Mouse (Mus musculus) MEL (cell line): ENCODE measurements around the gene Nrl. TPM values are rescaled to one million over a fixed set of nuclear protein-coding genes. Genes with fewer than 3 reads are reported as not detected.

Experiments
- DNase-seq: peaks from one replicate; pipeline ENCODE4 v3.0.0; 2011; ENCODE audit warnings: low read depth, low spot score
- H3K27ac ChIP-seq: 2 replicates; pipeline ENCODE4 v1.5.1; 2012; ENCODE audit warnings: low read depth, mild to moderate bottlenecking, control low read depth, low read length, moderate library complexity; ENCODE audit not compliant: control insufficient read depth
- H3K27me3 ChIP-seq, 2 experiments: fragments of 150-350 bp in 1 of 2; sonication (generic) in 1 of 2; 2 replicates each; pipeline ENCODE4 v1.6.1; 2012; ENCODE audit warnings: low read length in 2 of 2, mild to moderate bottlenecking in 2 of 2, improper control_type of control experiment in 1 of 2, moderate library complexity in 1 of 2; ENCODE audit not compliant: insufficient read depth in 2 of 2, control insufficient read depth in 1 of 2
- H3K36me3 ChIP-seq, 2 experiments: 2 replicates each; pipeline ENCODE4 v1.6.1; 2012 to 2014; ENCODE audit warnings: low read length in 2 of 2, improper control_type of control experiment in 1 of 2, inconsistent platforms in 1 of 2, mild to moderate bottlenecking in 1 of 2; ENCODE audit not compliant: insufficient read depth in 2 of 2, control insufficient read depth in 1 of 2
- H3K4me1 ChIP-seq, 2 experiments: fragments of 150-350 bp in 1 of 2; sonication (generic) in 1 of 2; 2 replicates each; pipeline ENCODE4 v1.6.1; 2012; ENCODE audit warnings: low read length in 2 of 2, improper control_type of control experiment in 1 of 2, mild to moderate bottlenecking in 1 of 2; ENCODE audit not compliant: insufficient read depth in 2 of 2, control insufficient read depth in 1 of 2
- H3K4me3 ChIP-seq, 2 experiments: fragments of 150-350 bp in 1 of 2; sonication (generic) in 1 of 2; 2 replicates each; pipeline ENCODE4 v1.5.1; 2012; ENCODE audit warnings: low read depth in 2 of 2, low read length in 2 of 2, mild to moderate bottlenecking in 2 of 2, moderate library complexity in 2 of 2, control low read depth in 1 of 2, improper control_type of control experiment in 1 of 2; ENCODE audit not compliant: control insufficient read depth in 1 of 2, insufficient read depth in 1 of 2
- H3K79me2 ChIP-seq: 2 replicates; pipeline ENCODE4 v1.6.1; 2012; ENCODE audit warnings: mild to moderate bottlenecking, low read length, moderate library complexity; ENCODE audit not compliant: control insufficient read depth, poor library complexity, insufficient read depth
- H3K9ac ChIP-seq: 2 replicates; pipeline ENCODE4 v1.6.1; 2012; ENCODE audit warnings: low read depth, mild to moderate bottlenecking, control low read depth, low read length, moderate library complexity; ENCODE audit not compliant: control insufficient read depth, poor library complexity, severe bottlenecking
- H3K9me3 ChIP-seq: fragments of 150-350 bp; sonication (generic); replicated peaks from 2 replicates; pipeline ENCODE4 v1.6.1; 2012; ENCODE audit warnings: mild to moderate bottlenecking, low read length, improper control_type of control experiment, moderate library complexity; ENCODE audit not compliant: insufficient read depth
- BHLHE40 ChIP-seq: IDR thresholded peaks from 2 replicates; pipeline ENCODE4 v1.6.1; 2012; ENCODE audit warnings: low read depth, mild to moderate bottlenecking, inconsistent platforms, low read length, improper control_type of control experiment, borderline replicate concordance
- CHD1 ChIP-seq: IDR thresholded peaks from 2 replicates; pipeline ENCODE4 v1.6.1; 2012; ENCODE audit warnings: low read depth, mild to moderate bottlenecking, inconsistent platforms, low read length, improper control_type of control experiment
- CHD2 ChIP-seq: IDR thresholded peaks from 2 replicates; pipeline ENCODE4 v1.6.1; 2011; ENCODE audit warnings: low read length, improper control_type of control experiment
- CTCF ChIP-seq, 3 experiments: IDR thresholded peaks in 2 of 3; conservative IDR thresholded peaks in 1 of 3; 2 replicates each; pipeline ENCODE4 v1.5.1; 2011 to 2012; ENCODE audit warnings: low read length in 3 of 3, low read depth in 2 of 3, mild to moderate bottlenecking in 2 of 3, improper control_type of control experiment in 1 of 3, inconsistent platforms in 1 of 3, mixed read lengths in 1 of 3, moderate library complexity in 1 of 3; ENCODE audit not compliant: control insufficient read depth in 1 of 3, insufficient read depth in 1 of 3, poor library complexity in 1 of 3, severe bottlenecking in 1 of 3
- E2F4 ChIP-seq: IDR thresholded peaks from 2 replicates; pipeline ENCODE4 v1.6.1; 2011; ENCODE audit warnings: low read depth, low read length, improper control_type of control experiment, borderline replicate concordance
- ELF1 ChIP-seq: IDR thresholded peaks from 2 replicates; pipeline ENCODE4 v1.6.1; 2014; ENCODE audit warnings: low read depth, mild to moderate bottlenecking, inconsistent platforms, low read length, improper control_type of control experiment, moderate library complexity
- EP300 ChIP-seq, 2 experiments: IDR thresholded peaks; 2 replicates each; pipeline ENCODE4 v1.6.1; 2011; ENCODE audit warnings: improper control_type of control experiment in 2 of 2, low read length in 2 of 2, low read depth in 1 of 2, mild to moderate bottlenecking in 1 of 2
- ETS1 ChIP-seq: IDR thresholded peaks from 2 replicates; pipeline ENCODE4 v1.6.1; 2012; ENCODE audit warnings: low read depth, mild to moderate bottlenecking, inconsistent platforms, low read length, improper control_type of control experiment, moderate library complexity
- GABPA ChIP-seq: IDR thresholded peaks from 2 replicates; pipeline ENCODE4 v1.6.1; 2012; ENCODE audit warnings: low read depth, mild to moderate bottlenecking, inconsistent platforms, low read length, improper control_type of control experiment, moderate library complexity
- GATA1 ChIP-seq: IDR thresholded peaks from 2 replicates; pipeline ENCODE4 v1.6.1; 2011; ENCODE audit warnings: low read depth, low read length, improper control_type of control experiment
- HCFC1 ChIP-seq: IDR thresholded peaks from 2 replicates; pipeline ENCODE4 v1.6.1; 2012; ENCODE audit warnings: low read depth, mild to moderate bottlenecking, inconsistent platforms, low read length, improper control_type of control experiment, moderate library complexity
- JUND ChIP-seq: IDR thresholded peaks from 2 replicates; pipeline ENCODE4 v1.6.1; 2011; ENCODE audit warnings: low read depth, mild to moderate bottlenecking, improper control_type of control experiment, low read length
- MAFK ChIP-seq: IDR thresholded peaks from 2 replicates; pipeline ENCODE4 v1.6.1; 2011; ENCODE audit warnings: low read depth, mild to moderate bottlenecking, low read length, improper control_type of control experiment, borderline replicate concordance
- MAX ChIP-seq: IDR thresholded peaks from 2 replicates; pipeline ENCODE4 v1.6.1; 2011; ENCODE audit warnings: low read length, improper control_type of control experiment
- MAZ ChIP-seq: IDR thresholded peaks from 2 replicates; pipeline ENCODE4 v1.6.1; 2012; ENCODE audit warnings: low read depth, mild to moderate bottlenecking, inconsistent platforms, low read length, improper control_type of control experiment
- MEF2A ChIP-seq: IDR thresholded peaks from 2 replicates; pipeline ENCODE4 v1.6.1; 2014; ENCODE audit warnings: low read depth, mild to moderate bottlenecking, inconsistent platforms, low read length, improper control_type of control experiment; ENCODE audit not compliant: poor library complexity, insufficient replicate concordance, severe bottlenecking; ENCODE audit errors: extremely low read depth
- MXI1 ChIP-seq: IDR thresholded peaks from 2 replicates; pipeline ENCODE4 v1.6.1; 2011; ENCODE audit warnings: mild to moderate bottlenecking, low read depth, low read length, improper control_type of control experiment
- MYC ChIP-seq: IDR thresholded peaks from 2 replicates; pipeline ENCODE4 v1.6.1; 2011; ENCODE audit warnings: low read depth, mild to moderate bottlenecking, low read length, improper control_type of control experiment, moderate library complexity
- NELFE ChIP-seq: IDR thresholded peaks from 2 replicates; pipeline ENCODE4 v1.6.1; 2011; ENCODE audit warnings: low read depth, low read length, improper control_type of control experiment
- NRF1 ChIP-seq: IDR thresholded peaks from 2 replicates; pipeline ENCODE4 v1.6.1; 2014; ENCODE audit warnings: low read depth, mild to moderate bottlenecking, inconsistent platforms, low read length, improper control_type of control experiment, moderate library complexity; ENCODE audit not compliant: poor library complexity, insufficient read depth, severe bottlenecking
- POLR2A ChIP-seq, 2 experiments: IDR thresholded peaks; 2 replicates each; pipeline ENCODE4 v1.6.1; 2011 to 2012; ENCODE audit warnings: low read length in 2 of 2, mild to moderate bottlenecking in 2 of 2, control low read depth in 1 of 2, improper control_type of control experiment in 1 of 2, low read depth in 1 of 2, moderate library complexity in 1 of 2; ENCODE audit not compliant: control insufficient read depth in 1 of 2, insufficient read depth in 1 of 2, poor library complexity in 1 of 2
- POLR2AphosphoS2 ChIP-seq: IDR thresholded peaks from 2 replicates; pipeline ENCODE4 v1.6.1; 2011; ENCODE audit warnings: low read length, improper control_type of control experiment
- POLR2AphosphoS5 ChIP-seq: IDR thresholded peaks from 2 replicates; pipeline ENCODE4 v1.6.1; 2012; ENCODE audit warnings: low read depth, borderline replicate concordance, mild to moderate bottlenecking, inconsistent platforms, low read length, moderate library complexity, mixed read lengths
- RAD21 ChIP-seq: IDR thresholded peaks from 2 replicates; pipeline ENCODE4 v1.6.1; 2011; ENCODE audit warnings: mild to moderate bottlenecking, low read depth, low read length, improper control_type of control experiment
- RCOR1 ChIP-seq: IDR thresholded peaks from 2 replicates; pipeline ENCODE4 v1.6.1; 2012; ENCODE audit warnings: low read depth, mild to moderate bottlenecking, inconsistent platforms, low read length, improper control_type of control experiment
- SIN3A ChIP-seq: IDR thresholded peaks from 2 replicates; pipeline ENCODE4 v1.6.1; 2012; ENCODE audit warnings: low read length, improper control_type of control experiment, inconsistent platforms
- SMC3 ChIP-seq: IDR thresholded peaks from 2 replicates; pipeline ENCODE4 v1.6.1; 2011; ENCODE audit warnings: low read depth, low read length, improper control_type of control experiment
- TBP ChIP-seq: IDR thresholded peaks from 2 replicates; pipeline ENCODE4 v1.8.0; 2011; ENCODE audit warnings: low read depth, low read length, improper control_type of control experiment
- UBTF ChIP-seq: IDR thresholded peaks from 2 replicates; pipeline ENCODE4 v1.6.1; 2012; ENCODE audit warnings: low read depth, mild to moderate bottlenecking, inconsistent platforms, low read length, improper control_type of control experiment, moderate library complexity, borderline replicate concordance; ENCODE audit not compliant: insufficient read depth
- USF1 ChIP-seq: IDR thresholded peaks from 2 replicates; pipeline ENCODE4 v1.6.1; 2014; ENCODE audit warnings: low read depth, mild to moderate bottlenecking, inconsistent platforms, low read length, improper control_type of control experiment, moderate library complexity
- USF2 ChIP-seq, 2 experiments: IDR thresholded peaks; 2 replicates each; pipeline ENCODE4 v1.6.1; 2011 to 2012; ENCODE audit warnings: improper control_type of control experiment in 2 of 2, low read length in 2 of 2, borderline replicate concordance in 1 of 2, inconsistent platforms in 1 of 2, low read depth in 1 of 2, mild to moderate bottlenecking in 1 of 2; ENCODE audit not compliant: insufficient read depth in 1 of 2
- ZC3H11A ChIP-seq: IDR thresholded peaks from 2 replicates; pipeline ENCODE4 v1.6.1; 2012; ENCODE audit warnings: low read depth, mild to moderate bottlenecking, inconsistent platforms, low read length, improper control_type of control experiment
- ZMIZ1 ChIP-seq: IDR thresholded peaks from 2 replicates; pipeline ENCODE4 v1.6.1; 2012; ENCODE audit warnings: low read depth, mild to moderate bottlenecking, inconsistent platforms, low read length, improper control_type of control experiment, moderate library complexity
- ZNF384 ChIP-seq: IDR thresholded peaks from 2 replicates; pipeline ENCODE4 v1.6.1; 2012; ENCODE audit warnings: low read depth, mild to moderate bottlenecking, inconsistent platforms, low read length, improper control_type of control experiment
- polyA plus RNA-seq, 2 experiments: library from polyadenylated mRNA; stranded (reverse) in 1 of 2; unstranded in 1 of 2; fragments of >175 nt in 1 of 2; fragments of >200 nt in 1 of 2; gene quantifications; 2 replicates each; pipeline versions ENCODE4 v1.2.1 to v1.2.4; 2012; ENCODE audit warnings: low replicate concordance in 2 of 2, low read depth in 1 of 2; ENCODE audit not compliant: insufficient read length in 2 of 2, insufficient read depth in 1 of 2, missing spikeins in 1 of 2
- total RNA-seq: library from RNA; depleted of rRNA; stranded (reverse); fragments of 300-350 nt; gene quantifications from 2 replicates; pipeline ENCODE4 v1.2.3, GENCODE M21; 2012

Gene Nrl
- total and polyA plus RNA-seq, 3 experiments: not detected

GRCm38 (mm10) chr14:55560202-55561073, 35.7 kb upstream of the Nrl start, which contains the start of gene A730061H03Rik:
Gene A730061H03Rik, minus strand, starts transcription at chr14:55560406.
- Histone ChIP-seq H3K4me3 (peak within 1 kb of the TSS; percentile 68 to 81), H3K27ac (peak within 1 kb of the TSS; percentile 87), H3K4me1 (peaks cover 7 to 30% of the 10 kb centered on the region in 2 experiments; a peak in 3 of 4 replicates), H3K27me3 (no peaks in the 10 kb centered on the region), H3K79me2 (no peaks in the 10 kb centered on the region; the same call in none of the 2 replicates), H3K9ac (peak within 1 kb of the TSS; percentile 75), H3K9me3 (no peaks in the 10 kb centered on the region), H3K36me3 (peaks cover 0 to 23% of the 10 kb centered on the region in 2 experiments; a peak in 2 of 4 replicates)
- peak; percentile 100 for DNase-seq
- TF ChIP-seq BHLHE40: peak; percentile 91
- peak; percentile 51; the same call in 1 of the 2 replicates for TF ChIP-seq RCOR1
- TF ChIP-seq MAX: peak; percentile 91
- peak; percentile 58; the same call in 1 of the 2 replicates for TF ChIP-seq SIN3A
- peak; percentile 26; the same call in 1 of the 2 replicates for TF ChIP-seq ETS1
- no peak for TF ChIP-seq MAFK
- peak in 1 of 2 experiments; percentile 79; a peak in 3 of 4 replicates for TF ChIP-seq POLR2A (IDR thresholded peaks at IDR 0.05; ENCODE audit: control insufficient read depth in 1 of 2, insufficient read depth in 1 of 2, low read depth in 1 of 2, low read length in 2 of 2, poor library complexity in 1 of 2)
- peak; percentile 61 for TF ChIP-seq NELFE
- TF ChIP-seq USF2 (IDR thresholded peaks at IDR 0.05; ENCODE audit: borderline replicate concordance in 1 of 2, insufficient read depth in 1 of 2, low read depth in 1 of 2, low read length in 2 of 2): 0 out of 4 replicates have a peak, but pooled peaks of 1 of the 2 experiments have one; percentile 43
- no peak for TF ChIP-seq MEF2A
- TF ChIP-seq USF1: peak; percentile 90
- peak; percentile 29; the same call in 1 of the 2 replicates for TF ChIP-seq NRF1
- no peak for TF ChIP-seq GABPA
- TF ChIP-seq MAZ: peak; percentile 95
- TF ChIP-seq MXI1: peak; percentile 83; the same call in 1 of the 2 replicates
- TF ChIP-seq EP300 (IDR thresholded peaks at IDR 0.05; ENCODE audit: low read depth in 1 of 2, low read length in 2 of 2): peak in 1 of 2 experiments; percentile 10; a peak in 1 of 4 replicates
- no peak; a peak in 1 of 6 replicates for TF ChIP-seq CTCF (IDR thresholded peaks at IDR 0.05 in 2 of 3, conservative IDR thresholded peaks at IDR 0.05 in 1 of 3; ENCODE audit: control insufficient read depth in 1 of 3, insufficient read depth in 1 of 3, low read depth in 2 of 3, low read length in 3 of 3, poor library complexity in 1 of 3, severe bottlenecking in 1 of 3)
- no peak for TF ChIP-seq ZC3H11A
- TF ChIP-seq ZNF384: no peak
- TF ChIP-seq CHD2: peak; percentile 81
- TF ChIP-seq JUND: no peak
- peak; percentile 77; the same call in 1 of the 2 replicates for TF ChIP-seq MYC
- TF ChIP-seq UBTF: no peak
- no peak for TF ChIP-seq SMC3
- TF ChIP-seq POLR2AphosphoS5: no peak
- no peak for TF ChIP-seq RAD21
- peak; percentile 89 for TF ChIP-seq GATA1
- peak; percentile 72 for TF ChIP-seq HCFC1
- TF ChIP-seq E2F4: no peak
- peak; percentile 70; the same call in 1 of the 2 replicates for TF ChIP-seq POLR2AphosphoS2
- no peak for TF ChIP-seq CHD1
- TF ChIP-seq ZMIZ1: 0 out of 2 replicates have a peak, but pooled peaks have one; percentile 28
- peak; percentile 81 for TF ChIP-seq ELF1
- peak; percentile 69 for TF ChIP-seq TBP
